Comparison of ENCODE assay signal across 15 mouse cellular contexts in genomic region chr10:82897936-82898335, GRCm38 (mm10).
"Had no signal": no experiment of that assay in that cellular context is flagged by ENCODE, and none has a peak within 500 bp of the region (broad histone marks: within the 10 kb centered on the region; RNA-seq: fewer than 3 reads in every experiment).

No protein-coding gene starts in this region.

- DNase-seq: lung, adult 18-20 months; lung, embryonic 14.5 days; lung, postnatal 10 days; lung, postnatal 4 days; midbrain, embryonic 14.5 days; right cerebral cortex, postnatal 14 days; thymus, adult 18-20 months; thymus, postnatal 14 days; thymus, postnatal 36 days had no signal

- H3K27me3 ChIP-seq: midbrain, embryonic 12.5 days; neural tube, embryonic 12.5 days; stomach, embryonic 15.5 days had no signal

- H3K27ac ChIP-seq: midbrain, embryonic 10.5 days; midbrain, embryonic 12.5 days; neural tube, embryonic 12.5 days; stomach, embryonic 15.5 days; stomach, postnatal 0 days had no signal

- H3K4me2 ChIP-seq: lung, embryonic 14.5 days; midbrain, embryonic 12.5 days; neural tube, embryonic 12.5 days; stomach, embryonic 15.5 days had no signal

- H3K4me3 ChIP-seq: midbrain, embryonic 10.5 days; midbrain, embryonic 12.5 days; neural tube, embryonic 12.5 days; stomach, embryonic 15.5 days had no signal

- ATAC-seq: midbrain, embryonic 16.5 days had no signal
